16 mouse cellular contexts compared by ENCODE assay signal in the genomic region with DNA sequence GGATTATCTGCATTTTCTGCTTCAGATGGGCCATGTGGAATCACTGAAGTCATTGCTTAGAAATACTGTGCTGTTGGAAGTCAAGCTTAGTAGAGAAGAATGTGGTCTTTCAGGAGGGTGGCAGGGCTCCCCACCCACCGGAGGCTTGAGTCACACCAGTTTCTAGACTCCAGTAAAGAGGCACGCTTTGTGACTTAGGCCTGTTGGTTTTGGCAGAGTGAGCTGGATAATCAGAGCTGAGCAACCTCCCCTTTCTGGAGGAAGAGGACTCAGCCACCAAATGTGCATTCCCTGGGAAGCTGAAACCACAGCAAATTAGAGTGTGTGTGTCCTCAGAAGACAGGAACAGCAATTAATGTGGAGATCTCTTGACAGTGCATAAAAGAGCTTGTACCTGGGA.
DNase-seq lines count a peak whose midpoint lies in the region; ATAC-seq lines count a peak whose summit lies in the region.
"Had no signal": no experiment of that assay in that cellular context is flagged by ENCODE, and none has a peak within 500 bp of the region (broad histone marks: within the 10 kb centered on the region; RNA-seq: fewer than 3 reads in every experiment).

No protein-coding gene starts in this region.

- WGBS in heart, embryonic 11.5 days (ENCODE audit: insufficient replicate concordance), result 85% methylated on average over 2 of the region's 2 CpGs
- 71% methylated on average over 2 of the region's 2 CpGs for WGBS in heart, embryonic 13.5 days

- intact Hi-C loops in gastrocnemius, postnatal 36 days (cut with DNase I), result no loop called here

- H3K27ac ChIP-seq in heart, embryonic 11.5 days (ENCODE audit: low read depth, low read length), result no peak overlapping the region
- H3K27ac ChIP-seq in heart, embryonic 13.5 days (replicated peaks), result peak overlapping the region; percentile 56; the same call in 1 of the 2 replicates
- H3K27ac ChIP-seq: heart, adult 2 months; hindbrain, embryonic 15.5 days; midbrain, embryonic 12.5 days had no signal

- no peak for ATAC-seq in heart, embryonic 11.5 days (replicated peaks; ENCODE audit: insufficient number of reproducible peaks, low FRiP score, low TSS enrichment)
- no peak for ATAC-seq in heart, embryonic 13.5 days (ENCODE audit: extremely low read depth, insufficient number of reproducible peaks, low FRiP score, low TSS enrichment)
- ATAC-seq: activated CD4-positive, CD25-positive, alpha-beta regulatory T cell, adult 4 months had no signal

- H3K4me2 ChIP-seq in heart, embryonic 11.5 days, result no peak overlapping the region
- H3K4me2 ChIP-seq in heart, embryonic 13.5 days, result no peak overlapping the region
- H3K4me2 ChIP-seq: hindbrain, embryonic 15.5 days; midbrain, embryonic 12.5 days had no signal

- H3K36me3 ChIP-seq in heart, embryonic 11.5 days (ENCODE audit: control insufficient read depth, insufficient read depth, low read length), result peaks cover 11% of the 10 kb centered on the region
- H3K36me3 ChIP-seq in heart, embryonic 13.5 days, result peaks cover 71% of the 10 kb centered on the region

- no peak overlapping the region for H3K4me3 ChIP-seq in heart, embryonic 11.5 days (ENCODE audit: low read depth, low read length)
- no peak overlapping the region for H3K4me3 ChIP-seq in heart, embryonic 13.5 days
- H3K4me3 ChIP-seq: heart, adult 2 months; hindbrain, embryonic 15.5 days; midbrain, embryonic 12.5 days had no signal

- peak; percentile 37 for DNase-seq in heart, adult 8-10 months (ENCODE audit: low spot score)
- peak; percentile 61 for DNase-seq in right cerebral cortex, adult 18-20 months
- DNase-seq in right cerebral cortex, postnatal 10 days (ENCODE audit: low spot score in 2 of 2), result no peak
- no peak for DNase-seq in gastrocnemius, postnatal 36 days
- DNase-seq in lung, postnatal 36 days, result no peak
- DNase-seq in thymus, postnatal 4 days, result no peak
- DNase-seq: cerebellum, adult 18-20 months; kidney, adult 18-20 months; layer of hippocampus, adult 9-11 months; right cerebral cortex, postnatal 4 days had no signal

- no peaks in the 10 kb centered on the region for H3K9me3 ChIP-seq in heart, embryonic 11.5 days (replicated peaks; ENCODE audit: control insufficient read depth, low read length)
- no peaks in the 10 kb centered on the region for H3K9me3 ChIP-seq in heart, embryonic 13.5 days
- H3K9me3 ChIP-seq: hindbrain, embryonic 15.5 days; midbrain, embryonic 12.5 days had no signal

- H3K9ac ChIP-seq in heart, embryonic 11.5 days (ENCODE audit: low read depth, low read length), result no peak overlapping the region
- no peak overlapping the region for H3K9ac ChIP-seq in heart, embryonic 13.5 days
- H3K9ac ChIP-seq: hindbrain, embryonic 15.5 days; midbrain, embryonic 12.5 days had no signal

- H3K4me1 ChIP-seq in heart, embryonic 11.5 days (ENCODE audit: control insufficient read depth, insufficient read depth, low read length), result no peaks in the 10 kb centered on the region; the same call in 1 of the 2 replicates
- H3K4me1 ChIP-seq in heart, embryonic 13.5 days, result peaks cover 33% of the 10 kb centered on the region
- H3K4me1 ChIP-seq: hindbrain, embryonic 15.5 days; midbrain, embryonic 12.5 days had no signal

- H3K27me3 ChIP-seq in heart, embryonic 11.5 days (ENCODE audit: control insufficient read depth, insufficient read depth, low read length), result no peaks in the 10 kb centered on the region
- no peaks in the 10 kb centered on the region for H3K27me3 ChIP-seq in heart, embryonic 13.5 days (replicated peaks)
- H3K27me3 ChIP-seq: hindbrain, embryonic 15.5 days; midbrain, embryonic 12.5 days had no signal

Comparison
In these comparisons a context has a peak if more than half of its experiments do, and no peak if none do; other contexts are left out.
1. DNase-seq: peak in heart, adult 8-10 months (single experiment) and right cerebral cortex, adult 18-20 months (single experiment); none in right cerebral cortex, postnatal 10 days (0 of 2), gastrocnemius, postnatal 36 days (0 of 2), lung, postnatal 36 days (single experiment) and thymus, postnatal 4 days (single experiment).